Comparison of ENCODE assay signal across 8 mouse cellular contexts in the genomic region with DNA sequence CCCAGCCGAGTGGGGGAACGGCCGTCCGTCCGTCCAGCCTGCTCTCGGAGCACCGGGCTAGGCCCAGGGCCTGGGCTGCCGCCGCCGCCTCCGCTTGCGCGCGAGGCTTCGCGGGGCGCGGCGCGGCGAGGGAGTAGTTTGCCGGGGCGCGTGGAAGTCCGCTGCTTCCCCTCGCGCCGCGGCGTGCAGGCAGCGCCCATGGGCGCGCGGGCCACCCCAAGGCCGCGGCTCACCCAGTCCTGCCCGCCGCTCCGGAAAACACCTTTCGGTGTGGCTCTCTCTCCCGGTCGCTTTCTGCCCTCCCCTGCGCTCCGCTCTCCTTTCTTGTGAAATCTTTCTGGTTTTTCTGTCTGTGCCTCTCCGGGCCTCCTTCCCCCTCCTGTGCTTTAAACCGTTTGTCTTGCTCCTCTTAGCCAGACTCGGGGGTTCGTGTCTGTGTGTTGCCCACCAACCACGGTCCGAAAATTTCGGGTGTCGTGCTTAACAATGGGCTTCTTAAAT. TPM values are rescaled to one million over a fixed set of nuclear protein-coding genes. Genes with fewer than 3 reads are reported as not detected.
DNase-seq lines count a peak whose midpoint lies in the region; ATAC-seq lines count a peak whose summit lies in the region.

No protein-coding gene starts in this region.

- H3K4me3 ChIP-seq in kidney, embryonic 14.5 days (ENCODE audit: low read length): peak overlapping the region; percentile 97
- H3K4me3 ChIP-seq in forebrain, embryonic 13.5 days: peak overlapping the region; percentile 96
- peak overlapping the region; percentile 95 for H3K4me3 ChIP-seq in limb, embryonic 15.5 days

- no peaks in the 10 kb centered on the region for H3K9me3 ChIP-seq in kidney, embryonic 14.5 days (ENCODE audit: control insufficient read depth, low read length)
- no peaks in the 10 kb centered on the region for H3K9me3 ChIP-seq in forebrain, embryonic 13.5 days (replicated peaks)
- H3K9me3 ChIP-seq in limb, embryonic 15.5 days: no peaks in the 10 kb centered on the region

- H3K4me2 ChIP-seq in kidney, embryonic 14.5 days (replicated peaks; ENCODE audit: low read depth, low read length): peak overlapping the region; percentile 48
- peak overlapping the region; percentile 75 for H3K4me2 ChIP-seq in forebrain, embryonic 13.5 days
- H3K4me2 ChIP-seq in limb, embryonic 15.5 days: peak overlapping the region; percentile 54

- no peaks in the 10 kb centered on the region for H3K36me3 ChIP-seq in kidney, embryonic 14.5 days (ENCODE audit: control insufficient read depth, insufficient read depth, low read length)
- no peaks in the 10 kb centered on the region for H3K36me3 ChIP-seq in forebrain, embryonic 13.5 days (ENCODE audit: poor library complexity, severe bottlenecking)
- no peaks in the 10 kb centered on the region for H3K36me3 ChIP-seq in limb, embryonic 15.5 days

- H3K27me3 ChIP-seq in kidney, embryonic 14.5 days (ENCODE audit: control insufficient read depth, insufficient read depth, low read length): no peaks in the 10 kb centered on the region
- H3K27me3 ChIP-seq in forebrain, embryonic 13.5 days: no peaks in the 10 kb centered on the region
- H3K27me3 ChIP-seq in limb, embryonic 15.5 days: no peaks in the 10 kb centered on the region

- H3K9ac ChIP-seq in kidney, embryonic 14.5 days (ENCODE audit: low read depth, low read length): peak overlapping the region; percentile 97
- H3K9ac ChIP-seq in forebrain, embryonic 13.5 days: peak overlapping the region; percentile 98
- peak overlapping the region; percentile 94 for H3K9ac ChIP-seq in limb, embryonic 15.5 days

- no peak for DNase-seq in kidney, adult 8-10 months
- peak; percentile 53 for DNase-seq in T-cell, adult 2 months (ENCODE audit: low spot score)
- DNase-seq in natural killer cell, adult 2 months (ENCODE audit: low spot score in 2 of 2): peak; percentile 31 to 34
- DNase-seq in layer of hippocampus, adult 11-12 months (ENCODE audit: low spot score): no peak
- DNase-seq in right cerebral cortex, postnatal 36 days (ENCODE audit: low spot score in 2 of 2): no peak

- H3K4me1 ChIP-seq in kidney, embryonic 14.5 days (ENCODE audit: control insufficient read depth, insufficient read depth, low read length): peaks cover 16% of the 10 kb centered on the region
- H3K4me1 ChIP-seq in forebrain, embryonic 13.5 days: peaks cover 29% of the 10 kb centered on the region
- H3K4me1 ChIP-seq in limb, embryonic 15.5 days: peaks cover 19% of the 10 kb centered on the region

- H3K27ac ChIP-seq in kidney, embryonic 14.5 days (ENCODE audit: low read depth, low read length): peak overlapping the region; percentile 91
- peak overlapping the region; percentile 94 for H3K27ac ChIP-seq in forebrain, embryonic 13.5 days
- H3K27ac ChIP-seq in limb, embryonic 15.5 days: peak overlapping the region; percentile 96

- no peak for ATAC-seq in kidney, embryonic 14.5 days (ENCODE audit: low FRiP score, low TSS enrichment)
- ATAC-seq in forebrain, embryonic 13.5 days: no peak
- no peak for ATAC-seq in limb, embryonic 15.5 days (ENCODE audit: insufficient number of reproducible peaks, low FRiP score, low TSS enrichment, low read depth)

- WGBS in kidney, embryonic 14.5 days: under 1% methylated on average over 46 of the region's 52 CpGs
- 0% methylated on average over 30 of the region's 52 CpGs for WGBS in forebrain, embryonic 13.5 days
- under 1% methylated on average over 51 of the region's 52 CpGs for WGBS in limb, embryonic 15.5 days

RNA-seq across cellular contexts. Expression of gene Ppm1b, which starts 1.9 kb away (rescaled TPM):
- 54.4 and 79.3 TPM in 2 replicates for polyA plus RNA-seq in kidney, embryonic 14.5 days (2014; fragmentation: Nextera tagmentation; extraction: Ambion mirVana)
- polyA plus RNA-seq in forebrain, embryonic 13.5 days (2015; fragmentation: Nextera tagmentation; extraction: Ambion mirVana): 88.8 and 90.4 TPM in 2 replicates
- polyA plus RNA-seq in limb, embryonic 15.5 days (2015; fragmentation: Nextera tagmentation; extraction: Ambion mirVana): 63.7 and 66.0 TPM in 2 replicates

Comparison
In these comparisons a context has a peak if more than half of its experiments do, and no peak if none do; other contexts are left out.
1. DNase-seq: peak in T-cell, adult 2 months (single experiment) and natural killer cell, adult 2 months (2 of 2); none in kidney, adult 8-10 months (0 of 2), layer of hippocampus, adult 11-12 months (single experiment) and right cerebral cortex, postnatal 36 days (0 of 2).
2. Peak in every context shown above with its lines, with median percentiles within 50 percentile points of each other: H3K27ac ChIP-seq, H3K4me2 ChIP-seq, H3K4me3 ChIP-seq and H3K9ac ChIP-seq.